Mouse (Mus musculus) thymus, adult 2 months (tissue): ENCODE measurements around the gene Plaa.

ENCODE experiments used
- CTCF ChIP-seq: fragments of 200-500 bp; IDR thresholded peaks from 2 replicates; pipeline ENCODE4 v1.5.1; 2012; ENCODE audit warnings: mild to moderate bottlenecking, control low read depth, low read length, moderate library complexity, borderline replicate concordance; ENCODE audit not compliant: control insufficient read depth, poor library complexity, insufficient read depth; ENCODE audit errors: extremely low read depth
- POLR2A ChIP-seq: fragments of 200-500 bp; IDR thresholded peaks from 2 replicates; pipeline ENCODE4 v1.6.1; 2012; ENCODE audit warnings: mild to moderate bottlenecking, low read length, control low read depth, moderate library complexity; ENCODE audit not compliant: control insufficient read depth, poor library complexity, insufficient read depth; ENCODE audit errors: extremely low read depth

- no peak for TF ChIP-seq CTCF
- no peak for TF ChIP-seq POLR2A
Measured at GRCm38 (mm10) chr4:94592709-94593108, 10.3 kb downstream of the Plaa start.
